Mouse (Mus musculus) intestine, embryonic 14.5 days (tissue): ENCODE data around the gene St3gal5. TPM values are rescaled to one million over a fixed set of nuclear protein-coding genes. Genes with fewer than 3 reads are reported as not detected.
"Not testable (repeated sequence)": the region's sequence is repeated elsewhere in the genome, so short reads cannot be mapped to it uniquely, and the experiment has no call there.

Experiments used
- ATAC-seq: fragments of 200-750 bp; cut with Nextera tagmentation; replicated peaks from 2 replicates; pipeline ENCODE4 v1.8.0; 2017; ENCODE audit warnings: low read depth, moderate number of reproducible peaks, moderate TSS enrichment, moderate library complexity; ENCODE audit not compliant: low FRiP score, low TSS enrichment
- DNase-seq: peaks from one replicate; pipeline ENCODE4 v3.0.0-alpha.2; 2018; ENCODE audit warnings: low spot score
- H3K27ac ChIP-seq: fragments of 300-500 bp; sonication (generic); 2 replicates; pipeline ENCODE4 v1.5.1; 2014; ENCODE audit warnings: low read depth, mild to moderate bottlenecking, control low read depth
- H3K27me3 ChIP-seq: fragments of 300-500 bp; sonication (generic); replicated peaks from 2 replicates; pipeline ENCODE4 v1.6.1; 2014; ENCODE audit warnings: low read length, control low read depth; ENCODE audit not compliant: control insufficient read depth, insufficient read depth
- H3K36me3 ChIP-seq: fragments of 300-500 bp; sonication (generic); 2 replicates; pipeline ENCODE4 v1.6.1; 2014; ENCODE audit warnings: low read length, control low read depth; ENCODE audit not compliant: control insufficient read depth, insufficient read depth
- H3K4me1 ChIP-seq: fragments of 300-500 bp; sonication (generic); replicated peaks from 2 replicates; pipeline ENCODE4 v1.6.1; 2014; ENCODE audit warnings: low read length, control low read depth, mixed read lengths; ENCODE audit not compliant: control insufficient read depth, insufficient read depth
- H3K4me2 ChIP-seq: fragments of 300-500 bp; sonication (generic); 2 replicates; pipeline ENCODE4 v1.6.1; 2014; ENCODE audit warnings: low read length
- H3K4me3 ChIP-seq: fragments of 300-500 bp; sonication (generic); 2 replicates; pipeline ENCODE4 v1.5.1; 2014; ENCODE audit warnings: low read depth, low read length, control low read depth, mixed read lengths
- H3K9ac ChIP-seq: fragments of 300-500 bp; sonication (generic); 2 replicates; pipeline ENCODE4 v1.6.1; 2014; ENCODE audit warnings: mild to moderate bottlenecking, low read length
- H3K9me3 ChIP-seq: fragments of 300-500 bp; sonication (generic); 2 replicates; pipeline ENCODE4 v1.6.1; 2016; ENCODE audit warnings: low read length, control low read depth; ENCODE audit not compliant: control insufficient read depth
- WGBS: fragments of 180-500 bp; shearing (Covaris S2); extraction: QIAGEN DNeasy Blood & Tissue Kit; methylation state at CpG from one replicate; pipeline ENCODE4 v1.1.7; 2014; 5-methylcytosine and 5-hydroxymethylcytosine counted together
- polyA plus RNA-seq: library from polyadenylated mRNA; unstranded; fragments of >200 nt; fragmentation: Nextera tagmentation; extraction: Ambion mirVana; gene quantifications from 2 replicates; pipeline ENCODE4 v1.2.1, GENCODE M21; 2014

The St3gal5 gene
- 20.8 and 21.5 TPM in 2 replicates for polyA plus RNA-seq

DNA sequence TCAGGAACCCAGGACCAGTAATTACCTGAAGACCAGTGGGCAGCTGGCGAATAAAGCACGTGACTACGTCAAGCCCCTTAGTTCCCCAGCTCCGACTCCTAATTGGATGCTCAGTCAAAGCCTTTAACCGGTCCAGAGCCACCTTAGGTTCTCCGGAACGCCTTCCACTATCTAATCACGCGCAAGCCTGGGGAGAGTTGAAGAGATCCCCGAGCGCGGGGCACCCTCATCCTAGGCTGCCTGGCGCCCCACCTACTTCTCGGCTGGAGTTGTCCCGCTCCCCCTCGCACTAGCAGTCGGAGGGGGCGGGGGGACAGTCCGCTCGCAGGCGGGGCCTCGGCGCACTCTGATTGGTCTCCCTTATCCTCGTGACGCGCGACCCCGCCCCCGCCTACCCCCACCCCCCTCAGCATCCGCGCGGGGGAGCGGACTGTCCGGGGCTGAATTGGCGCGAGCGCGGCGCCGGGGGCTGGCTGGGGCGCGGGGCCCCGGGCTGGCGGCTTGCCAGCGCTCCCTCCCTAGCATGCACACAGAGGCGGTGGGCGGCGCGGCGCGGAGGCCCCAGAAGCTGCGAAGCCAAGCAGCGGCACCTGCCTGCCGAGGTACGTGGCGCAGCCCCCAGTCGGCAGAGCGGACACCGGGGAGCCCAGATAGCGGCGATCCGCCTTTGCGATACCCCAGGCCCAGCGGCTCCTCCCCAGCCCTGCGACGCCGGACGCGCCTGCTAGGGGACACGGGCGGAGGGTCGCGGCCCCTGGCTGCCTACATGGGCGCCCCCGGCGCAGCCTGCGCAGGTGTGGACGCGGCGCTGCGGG is at the start of gene St3gal5:
Gene St3gal5, plus strand, starts transcription at position 412 of the 815 bp plus-strand sequence.
- Histone ChIP-seq H3K4me2 (peak within 1 kb of the TSS; percentile 63), H3K27ac (peak within 1 kb of the TSS; percentile 39; the same call in 1 of the 2 replicates), H3K36me3 (no peaks in the 10 kb centered on the region), H3K4me3 (peak within 1 kb of the TSS; percentile 38), H3K9ac (peak within 1 kb of the TSS; percentile 41), H3K9me3 (no peaks in the 10 kb centered on the region), H3K4me1 (peaks cover 18% of the 10 kb centered on the region), H3K27me3 (no peaks in the 10 kb centered on the region)
- ATAC-seq (peak; percentile 98), DNase-seq (peak; percentile 96)
- under 1% methylated on average over 77 of the region's 81 CpGs for WGBS

GRCm38 (mm10) chr6:72048643-72049042 is 48.7 kb upstream of the St3gal5 start:
- Histone ChIP-seq H3K9me3 (no peaks in the 10 kb centered on the region), H3K4me3 (no peak overlapping the region), H3K9ac (no peak overlapping the region), H3K36me3 (no peaks in the 10 kb centered on the region), H3K4me2 (no peak overlapping the region), H3K27ac (no peak overlapping the region), H3K4me1 (no peaks in the 10 kb centered on the region), H3K27me3 (no peaks in the 10 kb centered on the region)
- WGBS = 91% methylated on average over 5 of the region's 5 CpGs
- DNase-seq (no peak), ATAC-seq (no peak)

GRCm38 (mm10) chr6:72049941-72050340 is 47.5 kb upstream of the St3gal5 start:
- ATAC-seq (no peak), DNase-seq (no peak)
- Histone ChIP-seq H3K9me3 (no peaks in the 10 kb centered on the region), H3K4me1 (no peaks in the 10 kb centered on the region), H3K27ac (no peak overlapping the region), H3K4me3 (no peak overlapping the region), H3K27me3 (no peaks in the 10 kb centered on the region), H3K9ac (no peak overlapping the region), H3K36me3 (no peaks in the 10 kb centered on the region), H3K4me2 (no peak overlapping the region)
- 73% methylated on average over 6 of the region's 6 CpGs for WGBS

DNA sequence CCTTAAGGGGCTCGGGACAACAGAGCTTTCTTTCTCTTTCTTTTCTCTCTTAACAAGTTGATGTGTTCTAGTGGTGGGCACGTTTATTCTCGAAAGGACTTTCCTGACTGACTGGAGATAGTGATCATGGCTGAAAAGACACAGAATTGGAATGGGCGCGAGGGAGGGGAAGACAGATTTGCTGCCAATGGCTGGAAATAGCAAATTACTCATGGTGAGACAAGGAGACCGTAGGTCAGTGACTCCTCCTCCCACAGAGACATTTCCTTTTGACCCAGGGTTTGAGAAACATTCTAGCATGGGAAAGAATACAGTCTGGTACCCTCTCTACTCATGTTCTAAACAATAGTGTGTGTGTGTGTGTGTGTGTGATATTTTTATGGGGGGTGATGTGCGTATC is 46.6 kb upstream of the St3gal5 start:
- Histone ChIP-seq H3K9ac (no peak overlapping the region), H3K27me3 (no peaks in the 10 kb centered on the region), H3K4me2 (no peak overlapping the region), H3K4me3 (no peak overlapping the region), H3K27ac (no peak overlapping the region), H3K9me3 (no peaks in the 10 kb centered on the region), H3K4me1 (no peaks in the 10 kb centered on the region), H3K36me3 (no peaks in the 10 kb centered on the region)
- no peak for ATAC-seq
- 58% methylated on average over 7 of the region's 7 CpGs for WGBS
- DNase-seq = no peak

- H3K27me3 ChIP-seq = no peaks in the 10 kb centered on the region
- DNase-seq (no peak), ATAC-seq (no peak)
- H3K9me3 ChIP-seq = no peaks in the 10 kb centered on the region
- 89% methylated on average over 2 of the region's 2 CpGs for WGBS
- H3K4me3 ChIP-seq = no peak overlapping the region
- no peak overlapping the region for H3K27ac ChIP-seq
- no peaks in the 10 kb centered on the region for H3K36me3 ChIP-seq
- H3K9ac ChIP-seq = no peak overlapping the region
- H3K4me1 ChIP-seq = no peaks in the 10 kb centered on the region
- no peak overlapping the region for H3K4me2 ChIP-seq
Measured at GRCm38 (mm10) chr6:72051247-72051646, 46.1 kb upstream of the St3gal5 start.

DNA sequence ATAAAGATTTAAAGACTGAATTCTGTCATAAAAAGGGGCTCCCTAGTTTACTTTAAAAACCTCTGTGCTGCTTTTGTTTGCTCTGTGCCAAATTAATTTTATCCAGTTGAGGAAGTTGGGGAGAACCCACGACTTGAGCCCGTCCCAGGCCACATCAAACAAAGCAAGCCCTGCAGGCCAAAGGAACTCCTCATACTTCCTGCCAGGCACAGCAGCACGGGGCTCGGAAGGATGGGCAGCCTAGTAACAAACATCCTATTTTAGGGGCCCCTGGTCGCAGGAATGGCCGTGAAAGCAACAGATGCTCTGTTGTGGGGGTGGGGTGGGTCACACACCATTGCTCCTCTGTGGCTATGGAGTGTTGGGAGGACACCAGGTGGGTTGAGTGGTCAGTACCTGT is 45.6 kb upstream of the St3gal5 start:
- H3K9me3 ChIP-seq = no peaks in the 10 kb centered on the region
- H3K4me3 ChIP-seq = no peak overlapping the region
- no peak for ATAC-seq
- no peak for DNase-seq
- WGBS = 53% methylated on average over 6 of the region's 6 CpGs
- H3K9ac ChIP-seq = no peak overlapping the region
- H3K4me2 ChIP-seq = no peak overlapping the region
- H3K4me1 ChIP-seq = no peaks in the 10 kb centered on the region
- H3K36me3 ChIP-seq = no peaks in the 10 kb centered on the region
- no peak overlapping the region for H3K27ac ChIP-seq
- no peaks in the 10 kb centered on the region for H3K27me3 ChIP-seq

GRCm38 (mm10) chr6:72056548-72056947 is 40.8 kb upstream of the St3gal5 start:
- Histone ChIP-seq H3K9me3 (no peaks in the 10 kb centered on the region), H3K9ac (no peak overlapping the region), H3K4me3 (no peak overlapping the region), H3K4me2 (no peak overlapping the region), H3K4me1 (no peaks in the 10 kb centered on the region), H3K27me3 (no peaks in the 10 kb centered on the region), H3K36me3 (no peaks in the 10 kb centered on the region), H3K27ac (no peak overlapping the region)
- no peak for DNase-seq
- ATAC-seq = no peak
- 81% methylated on average over 2 of the region's 2 CpGs for WGBS

- Histone ChIP-seq H3K4me2 (no peak overlapping the region), H3K36me3 (no peaks in the 10 kb centered on the region), H3K27me3 (no peaks in the 10 kb centered on the region), H3K9ac (no peak overlapping the region), H3K27ac (no peak overlapping the region), H3K4me3 (no peak overlapping the region), H3K4me1 (no peaks in the 10 kb centered on the region), H3K9me3 (no peaks in the 10 kb centered on the region)
- no peak for ATAC-seq
- no peak for DNase-seq
- 91% methylated on average over 9 of the region's 9 CpGs for WGBS
Measured at GRCm38 (mm10) chr6:72058398-72058889, 38.9 kb upstream of the St3gal5 start.

DNA sequence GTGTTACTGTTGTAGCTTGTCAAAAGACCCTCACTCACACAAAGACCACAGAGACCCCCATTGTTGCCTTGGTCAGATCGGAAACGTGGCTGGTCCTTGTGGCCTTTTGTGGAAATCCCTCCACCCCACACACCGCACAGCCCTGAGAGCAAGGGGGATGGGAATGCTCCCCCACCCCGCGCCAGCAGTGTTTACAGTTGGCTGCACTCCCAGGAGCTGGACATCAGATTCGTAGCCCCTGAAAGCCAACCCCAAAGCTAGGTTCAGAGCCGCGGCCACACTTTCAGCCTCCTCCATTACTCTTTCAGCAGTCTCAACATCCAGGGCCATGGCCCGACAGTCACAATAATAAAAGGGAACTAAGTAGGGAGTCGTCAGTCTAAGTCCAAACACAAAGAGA is 36.7 kb upstream of the St3gal5 start:
- 50% methylated on average over 10 of the region's 10 CpGs for WGBS
- not testable (repeated sequence) for H3K9me3 ChIP-seq, H3K9ac ChIP-seq, H3K4me1 ChIP-seq, H3K4me3 ChIP-seq, H3K27ac ChIP-seq, H3K27me3 ChIP-seq, ATAC-seq, H3K36me3 ChIP-seq, DNase-seq, H3K4me2 ChIP-seq
